Mouse (Mus musculus): ENCODE results near the gene Lmbr1l. TPM values are rescaled to one million over a fixed set of nuclear protein-coding genes. Genes with fewer than 3 reads are reported as not detected.

Gene Lmbr1l
- polyA plus RNA-seq, 1 experiment: 36.1 TPM

- Histone ChIP-seq H3K36me3 (ENCODE audit: control insufficient read depth, insufficient read depth, low read length) (no peaks in the 10 kb centered on the region), H3K4me3 (ENCODE audit: insufficient read depth, low read depth, low read length) (no peak overlapping the region), H3K27ac (ENCODE audit: insufficient read depth, low read depth, low read length) (no peak overlapping the region), H3K27me3 (replicated peaks; ENCODE audit: control insufficient read depth, insufficient read depth, low read length) (no peaks in the 10 kb centered on the region), H3K4me1 (ENCODE audit: control insufficient read depth, insufficient read depth, low read length) (no peaks in the 10 kb centered on the region; the same call in 1 of the 2 replicates)
- DNase-seq: no peak
- WGBS: 89% methylated on average over 6 of the region's 6 CpGs
- TF ChIP-seq CTCF (conservative IDR thresholded peaks at IDR 0.05; ENCODE audit: insufficient read depth, insufficient read length, low read depth, low read length) (no peak), POLR2A (IDR thresholded peaks at IDR 0.05; ENCODE audit: low read depth, low read length) (no peak)
Measured at GRCm38 (mm10) chr15:98948857-98949606, 31.0 kb upstream of the Lmbr1l start.

GRCm38 (mm10) chr15:98948382-98948781, 30.4 kb upstream of the Lmbr1l start:
- no peaks in the 10 kb centered on the region for H3K27me3 ChIP-seq (replicated peaks; ENCODE audit: control insufficient read depth, insufficient read depth, low read length)
- no peak for TF ChIP-seq POLR2A (IDR thresholded peaks at IDR 0.05; ENCODE audit: low read depth, low read length)
- no peak for TF ChIP-seq CTCF (conservative IDR thresholded peaks at IDR 0.05; ENCODE audit: insufficient read depth, insufficient read length, low read depth, low read length)
- no peak for DNase-seq

GRCm38 (mm10) chr15:98947884-98948283, 29.9 kb upstream of the Lmbr1l start:
- H3K36me3 ChIP-seq (ENCODE audit: control insufficient read depth, insufficient read depth, low read length): no peaks in the 10 kb centered on the region
- no peaks in the 10 kb centered on the region for H3K4me1 ChIP-seq (ENCODE audit: control insufficient read depth, insufficient read depth, low read length)
- H3K4me3 ChIP-seq (ENCODE audit: insufficient read depth, low read depth, low read length): no peak overlapping the region
- H3K27ac ChIP-seq (ENCODE audit: insufficient read depth, low read depth, low read length): no peak overlapping the region
- WGBS: 83% methylated on average over 3 of the region's 3 CpGs
- DNase-seq: no peak
- TF ChIP-seq POLR2A (IDR thresholded peaks at IDR 0.05; ENCODE audit: low read depth, low read length) (no peak), CTCF (conservative IDR thresholded peaks at IDR 0.05; ENCODE audit: insufficient read depth, insufficient read length, low read depth, low read length) (no peak)
- H3K27me3 ChIP-seq (replicated peaks; ENCODE audit: control insufficient read depth, insufficient read depth, low read length): no peaks in the 10 kb centered on the region

More at GRCm38 (mm10) chr15:98948382-98948781, 30.4 kb upstream of the Lmbr1l start:
- H3K36me3 ChIP-seq (ENCODE audit: control insufficient read depth, insufficient read depth, low read length): no peaks in the 10 kb centered on the region
- no peak overlapping the region for H3K27ac ChIP-seq (ENCODE audit: insufficient read depth, low read depth, low read length)
- H3K4me3 ChIP-seq (ENCODE audit: insufficient read depth, low read depth, low read length): no peak overlapping the region
- no peaks in the 10 kb centered on the region for H3K4me1 ChIP-seq (ENCODE audit: control insufficient read depth, insufficient read depth, low read length)

- TF ChIP-seq POLR2A (IDR thresholded peaks at IDR 0.05; ENCODE audit: low read depth, low read length) (no peak), CTCF (conservative IDR thresholded peaks at IDR 0.05; ENCODE audit: insufficient read depth, insufficient read length, low read depth, low read length) (no peak)
- Histone ChIP-seq H3K4me3 (ENCODE audit: insufficient read depth, low read depth, low read length) (no peak overlapping the region), H3K27me3 (replicated peaks; ENCODE audit: control insufficient read depth, insufficient read depth, low read length) (no peaks in the 10 kb centered on the region), H3K4me1 (ENCODE audit: control insufficient read depth, insufficient read depth, low read length) (no peaks in the 10 kb centered on the region), H3K27ac (ENCODE audit: insufficient read depth, low read depth, low read length) (no peak overlapping the region), H3K36me3 (ENCODE audit: control insufficient read depth, insufficient read depth, low read length) (no peaks in the 10 kb centered on the region)
- no peak for DNase-seq
- WGBS: 83% methylated on average over 4 of the region's 4 CpGs
Measured at GRCm38 (mm10) chr15:98943133-98943532, 25.1 kb upstream of the Lmbr1l start.

- H3K36me3 ChIP-seq (ENCODE audit: control insufficient read depth, insufficient read depth, low read length): no peaks in the 10 kb centered on the region
- H3K4me1 ChIP-seq (ENCODE audit: control insufficient read depth, insufficient read depth, low read length): no peaks in the 10 kb centered on the region
- TF ChIP-seq CTCF (conservative IDR thresholded peaks at IDR 0.05; ENCODE audit: insufficient read depth, insufficient read length, low read depth, low read length) (no peak), POLR2A (IDR thresholded peaks at IDR 0.05; ENCODE audit: low read depth, low read length) (no peak)
- no peak overlapping the region for H3K4me3 ChIP-seq (ENCODE audit: insufficient read depth, low read depth, low read length)
- DNase-seq: no peak
- no peaks in the 10 kb centered on the region for H3K27me3 ChIP-seq (replicated peaks; ENCODE audit: control insufficient read depth, insufficient read depth, low read length)
- 86% methylated on average over 4 of the region's 4 CpGs for WGBS
- no peak overlapping the region for H3K27ac ChIP-seq (ENCODE audit: insufficient read depth, low read depth, low read length)
Measured at GRCm38 (mm10) chr15:98942081-98942480, 24.1 kb upstream of the Lmbr1l start.

- Histone ChIP-seq H3K27ac (ENCODE audit: insufficient read depth, low read depth, low read length) (no peak overlapping the region), H3K36me3 (ENCODE audit: control insufficient read depth, insufficient read depth, low read length) (no peaks in the 10 kb centered on the region), H3K27me3 (replicated peaks; ENCODE audit: control insufficient read depth, insufficient read depth, low read length) (no peaks in the 10 kb centered on the region), H3K4me1 (ENCODE audit: control insufficient read depth, insufficient read depth, low read length) (no peaks in the 10 kb centered on the region), H3K4me3 (ENCODE audit: insufficient read depth, low read depth, low read length) (no peak overlapping the region)
- 69% methylated on average over 2 of the region's 2 CpGs for WGBS
- DNase-seq: no peak
- TF ChIP-seq POLR2A (IDR thresholded peaks at IDR 0.05; ENCODE audit: low read depth, low read length) (no peak), CTCF (conservative IDR thresholded peaks at IDR 0.05; ENCODE audit: insufficient read depth, insufficient read length, low read depth, low read length) (no peak)
Measured at GRCm38 (mm10) chr15:98941539-98941938, 23.5 kb upstream of the Lmbr1l start.

GRCm38 (mm10) chr15:98940816-98941215, 22.8 kb upstream of the Lmbr1l start:
- 82% methylated on average over 10 of the region's 10 CpGs for WGBS
- H3K4me3 ChIP-seq (ENCODE audit: insufficient read depth, low read depth, low read length): no peak overlapping the region
- H3K27me3 ChIP-seq (replicated peaks; ENCODE audit: control insufficient read depth, insufficient read depth, low read length): no peaks in the 10 kb centered on the region
- H3K36me3 ChIP-seq (ENCODE audit: control insufficient read depth, insufficient read depth, low read length): no peaks in the 10 kb centered on the region
- H3K4me1 ChIP-seq (ENCODE audit: control insufficient read depth, insufficient read depth, low read length): no peaks in the 10 kb centered on the region
- H3K27ac ChIP-seq (ENCODE audit: insufficient read depth, low read depth, low read length): no peak overlapping the region
- TF ChIP-seq CTCF (conservative IDR thresholded peaks at IDR 0.05; ENCODE audit: insufficient read depth, insufficient read length, low read depth, low read length) (no peak), POLR2A (IDR thresholded peaks at IDR 0.05; ENCODE audit: low read depth, low read length) (no peak)
- DNase-seq: no peak

Data from kidney, adult 2 months (tissue).